Mouse (Mus musculus): ENCODE results near the gene Fbf1.

Gene Fbf1

GRCm38 (mm10) chr11:116167884-116168439, at the start of gene Fbf1:
Gene Fbf1 (minus strand): TSS chr11:116168166.
- peak; percentile 98 for DNase-seq (ENCODE audit: low read depth, low spot score)

GRCm38 (mm10) chr11:116216549-116216948, 48.6 kb upstream of the Fbf1 start:
- DNase-seq (ENCODE audit: low read depth, low spot score): no peak

GRCm38 (mm10) chr11:116215991-116216390, 48.0 kb upstream of the Fbf1 start:
- no peak for DNase-seq (ENCODE audit: low read depth, low spot score)

GRCm38 (mm10) chr11:116215181-116215580, 47.2 kb upstream of the Fbf1 start:
- DNase-seq (ENCODE audit: low read depth, low spot score): no peak

- DNase-seq (ENCODE audit: low read depth, low spot score): no peak
Measured at GRCm38 (mm10) chr11:116213877-116214510, 46.0 kb upstream of the Fbf1 start.

GRCm38 (mm10) chr11:116212847-116213246, 44.9 kb upstream of the Fbf1 start:
- DNase-seq (ENCODE audit: low read depth, low spot score): no peak

GRCm38 (mm10) chr11:116210696-116211095, 42.7 kb upstream of the Fbf1 start:
- DNase-seq (ENCODE audit: low read depth, low spot score): no peak

GRCm38 (mm10) chr11:116209257-116209656, 41.3 kb upstream of the Fbf1 start:
- no peak for DNase-seq (ENCODE audit: low read depth, low spot score)

- no peak for DNase-seq (ENCODE audit: low read depth, low spot score)
Measured at GRCm38 (mm10) chr11:116208660-116209059, 40.7 kb upstream of the Fbf1 start.

- DNase-seq (ENCODE audit: low read depth, low spot score): no peak
Measured at GRCm38 (mm10) chr11:116206678-116207077, 38.7 kb upstream of the Fbf1 start.

GRCm38 (mm10) chr11:116203150-116203549, 35.2 kb upstream of the Fbf1 start:
- no peak for DNase-seq (ENCODE audit: low read depth, low spot score)

- no peak for DNase-seq (ENCODE audit: low read depth, low spot score)
Measured at GRCm38 (mm10) chr11:116201151-116201550, 33.2 kb upstream of the Fbf1 start.

GRCm38 (mm10) chr11:116198639-116199531, 30.9 kb upstream of the Fbf1 start, which contains the start of the genes Ten1 and Acox1:
Gene Ten1 (plus strand): TSS chr11:116198855.
Gene Acox1 (minus strand): TSS chr11:116199045.
- peak; percentile 87 for DNase-seq (ENCODE audit: low read depth, low spot score)

GRCm38 (mm10) chr11:116198132-116198531, 30.2 kb upstream of the Fbf1 start:
- no peak for DNase-seq (ENCODE audit: low read depth, low spot score)

GRCm38 (mm10) chr11:116197584-116197906, 29.6 kb upstream of the Fbf1 start:
- no peak for DNase-seq (ENCODE audit: low read depth, low spot score)

- no peak for DNase-seq (ENCODE audit: low read depth, low spot score)
Measured at GRCm38 (mm10) chr11:116196866-116197583, 29.1 kb upstream of the Fbf1 start.

- DNase-seq (ENCODE audit: low read depth, low spot score): no peak
Measured at GRCm38 (mm10) chr11:116196336-116196735, 28.4 kb upstream of the Fbf1 start.

- no peak for DNase-seq (ENCODE audit: low read depth, low spot score)
Measured at GRCm38 (mm10) chr11:116195252-116195651, 27.3 kb upstream of the Fbf1 start.

GRCm38 (mm10) chr11:116194619-116195018, 26.7 kb upstream of the Fbf1 start:
- no peak for DNase-seq (ENCODE audit: low read depth, low spot score)

GRCm38 (mm10) chr11:116187226-116187930, 19.4 kb upstream of the Fbf1 start:
- DNase-seq (ENCODE audit: low read depth, low spot score): no peak

- no peak for DNase-seq (ENCODE audit: low read depth, low spot score)
Measured at GRCm38 (mm10) chr11:116186360-116186759, 18.4 kb upstream of the Fbf1 start.
